Mouse (Mus musculus) small intestine, adult 2 months (tissue): ENCODE measurements around the gene Olfr519. TPM values are rescaled to one million over a fixed set of nuclear protein-coding genes. Genes with fewer than 3 reads are reported as not detected.

Experiments used
- H3K27ac ChIP-seq: fragments of 200-500 bp; 2 replicates; pipeline ENCODE4 v1.5.1; 2012; ENCODE audit warnings: low read depth, low read length, control low read depth, inconsistent platforms; ENCODE audit not compliant: insufficient read depth
- H3K27me3 ChIP-seq: fragments of 200-500 bp; 2 replicates; pipeline ENCODE4 v1.6.1; 2012; ENCODE audit warnings: mild to moderate bottlenecking, moderate library complexity, low read length, inconsistent platforms; ENCODE audit not compliant: control insufficient read depth, insufficient read depth
- H3K36me3 ChIP-seq: fragments of 200-500 bp; 2 replicates; pipeline ENCODE4 v1.6.1; 2012; ENCODE audit warnings: mild to moderate bottlenecking, low read length, control low read depth, inconsistent platforms; ENCODE audit not compliant: control insufficient read depth, insufficient read depth
- H3K4me1 ChIP-seq: fragments of 200-500 bp; 2 replicates; pipeline ENCODE4 v1.6.1; 2012; ENCODE audit warnings: low read length, inconsistent platforms, mixed read lengths; ENCODE audit not compliant: control insufficient read depth, insufficient read depth, insufficient read length
- H3K4me3 ChIP-seq: fragments of 200-500 bp; 2 replicates; pipeline ENCODE4 v1.5.1; 2012; ENCODE audit warnings: low read depth, mild to moderate bottlenecking, control low read depth, inconsistent platforms, low read length, moderate library complexity
- CTCF ChIP-seq: fragments of 200-500 bp; IDR thresholded peaks from 2 replicates; pipeline ENCODE4 v1.5.1; 2012; ENCODE audit warnings: low read depth, mild to moderate bottlenecking, control low read depth, inconsistent platforms, low read length, moderate library complexity, mixed read lengths; ENCODE audit not compliant: insufficient replicate concordance, insufficient read length; ENCODE audit errors: extremely low read depth
- POLR2A ChIP-seq: fragments of 200-500 bp; IDR thresholded peaks from 2 replicates; pipeline ENCODE4 v1.6.1; 2012; ENCODE audit warnings: low read depth, mild to moderate bottlenecking, control low read depth, inconsistent platforms, low read length, moderate library complexity
- WGBS: fragments of 180-500 bp; shearing (Covaris S2); methylation state at CpG from one replicate; pipeline ENCODE4 v1.1.7; 2018; 5-methylcytosine and 5-hydroxymethylcytosine counted together
- polyA plus RNA-seq: library from polyadenylated mRNA; depleted of rRNA; stranded (reverse); fragments of >200 nt; gene quantifications from 2 replicates; pipeline ENCODE4 v1.2.3, GENCODE M21; 2012; rRNA removed

Gene Olfr519
- polyA plus RNA-seq, 1 experiment: not detected

DNA sequence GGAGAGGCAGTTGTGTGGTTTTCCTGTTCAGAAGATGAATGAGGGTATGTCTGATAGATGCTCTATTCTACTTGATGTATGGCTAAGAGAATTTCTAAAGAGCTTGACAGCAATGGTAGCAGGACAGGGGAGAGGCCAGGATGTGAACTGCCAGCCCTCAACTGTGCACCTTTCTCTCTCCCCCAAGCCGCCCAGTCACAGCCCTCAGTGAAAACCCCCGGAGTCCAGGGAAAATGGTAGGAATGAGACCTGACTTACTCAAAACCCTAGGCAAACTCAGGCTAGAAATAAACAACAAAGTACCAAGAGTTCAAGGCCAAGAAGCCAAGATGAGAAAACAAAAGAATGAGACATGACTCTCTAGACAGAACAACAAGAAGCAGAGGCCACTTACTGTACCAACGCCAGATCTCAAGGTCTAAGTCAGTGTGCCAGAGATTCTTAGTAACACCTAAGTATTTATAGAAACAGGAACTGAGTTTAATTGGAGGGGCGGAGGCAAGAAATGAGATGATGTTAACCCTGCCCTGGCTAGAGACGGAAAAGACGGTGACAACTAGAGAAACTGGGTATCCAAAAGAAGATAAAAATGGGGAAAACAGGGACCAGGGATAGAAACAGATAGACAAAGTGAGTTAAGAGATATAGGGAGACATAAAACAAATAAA lies 35.6 kb upstream of the Olfr519 start, which contains the start of gene Nlrp10:
Nlrp10 (minus strand) TSS at position 453 of the 668 bp plus-strand sequence.
- Histone ChIP-seq H3K27me3 (no peaks in the 10 kb centered on the region), H3K36me3 (no peaks in the 10 kb centered on the region), H3K4me1 (no peaks in the 10 kb centered on the region), H3K4me3 (no peak within 1 kb of the TSS), H3K27ac (no peak within 1 kb of the TSS)
- 44% methylated on average over 6 of the region's 6 CpGs for WGBS
- no peak for TF ChIP-seq CTCF
- no peak for TF ChIP-seq POLR2A

GRCm38 (mm10) chr7:108928280-108929188 lies 34.3 kb upstream of the Olfr519 start:
- H3K4me1 ChIP-seq: no peaks in the 10 kb centered on the region
- no peak overlapping the region for H3K27ac ChIP-seq
- H3K36me3 ChIP-seq: no peaks in the 10 kb centered on the region
- WGBS: 67% methylated on average over 11 of the region's 11 CpGs
- H3K4me3 ChIP-seq: no peak overlapping the region
- no peaks in the 10 kb centered on the region for H3K27me3 ChIP-seq
- TF ChIP-seq CTCF (no peak), POLR2A (no peak)

DNA sequence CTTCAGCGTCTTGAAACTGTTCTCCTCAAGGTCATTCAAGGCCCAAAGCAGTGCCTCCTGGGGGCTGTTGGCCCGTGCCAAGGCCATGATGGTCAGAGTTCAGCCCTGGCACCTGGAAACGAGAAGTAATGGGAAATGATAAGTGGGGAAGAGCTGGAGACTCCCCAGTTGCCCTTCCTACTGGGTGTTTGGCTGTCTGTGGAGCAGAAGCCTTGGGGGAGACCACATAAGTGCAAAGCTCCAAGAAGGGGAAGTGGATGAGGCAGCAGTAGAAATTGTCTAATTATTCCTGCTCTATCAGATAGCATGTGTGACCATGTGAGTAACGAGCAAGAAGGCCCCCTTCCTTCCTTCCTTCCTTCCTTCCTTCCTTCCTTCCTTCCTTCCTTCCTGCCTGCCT lies 32.8 kb upstream of the Olfr519 start:
- TF ChIP-seq CTCF: no peak
- TF ChIP-seq POLR2A: no peak
- WGBS: 55% methylated on average over 4 of the region's 4 CpGs
- no peaks in the 10 kb centered on the region for H3K4me1 ChIP-seq

GRCm38 (mm10) chr7:108903969-108904368 lies 9.7 kb upstream of the Olfr519 start:
- TF ChIP-seq POLR2A (no peak), CTCF (no peak)
- Histone ChIP-seq H3K4me3 (no peak overlapping the region), H3K4me1 (no peaks in the 10 kb centered on the region), H3K27ac (no peak overlapping the region), H3K27me3 (no peaks in the 10 kb centered on the region), H3K36me3 (no peaks in the 10 kb centered on the region)
- WGBS: 68% methylated on average over 2 of the region's 2 CpGs

More for the DNA sequence above, 32.8 kb upstream of the Olfr519 start:
- H3K27ac ChIP-seq: no peak overlapping the region
- H3K36me3 ChIP-seq: no peaks in the 10 kb centered on the region
- H3K27me3 ChIP-seq: no peaks in the 10 kb centered on the region
- H3K4me3 ChIP-seq: no peak overlapping the region

DNA sequence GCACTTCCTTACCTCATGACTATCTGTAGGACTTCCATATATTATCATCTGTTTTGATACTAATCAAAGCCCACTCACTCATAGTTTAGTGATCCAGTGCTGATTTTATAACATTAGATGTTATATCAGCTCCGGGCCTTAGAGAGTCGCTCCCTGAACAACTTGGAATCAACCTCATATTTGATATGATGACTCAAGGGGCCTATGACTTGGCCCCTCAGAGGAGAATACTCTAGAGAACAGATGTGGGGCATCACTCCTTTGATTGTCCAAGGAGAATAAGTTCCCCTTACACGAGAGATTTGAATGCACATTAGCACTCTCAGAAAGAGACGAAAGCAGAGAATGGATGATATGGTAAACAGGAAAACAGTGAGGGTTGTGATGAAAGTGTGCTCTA lies 9.3 kb downstream of the Olfr519 start, which contains the start of gene Olfr518:
Olfr518 (minus strand) TSS at position 101 of the 400 bp plus-strand sequence.
- no peaks in the 10 kb centered on the region for H3K36me3 ChIP-seq
- 76% methylated on average over 4 of the region's 4 CpGs for WGBS
- no peaks in the 10 kb centered on the region for H3K4me1 ChIP-seq
- no peaks in the 10 kb centered on the region for H3K27me3 ChIP-seq
- TF ChIP-seq CTCF (no peak), POLR2A (no peak)
- no peak within 1 kb of the TSS for H3K4me3 ChIP-seq
- no peak within 1 kb of the TSS for H3K27ac ChIP-seq

GRCm38 (mm10) chr7:108872279-108872678 lies 21.9 kb downstream of the Olfr519 start, which contains the start of gene Olfr517:
Olfr517 (minus strand) TSS chr7:108872379.
- no peak for TF ChIP-seq CTCF
- no peak for TF ChIP-seq POLR2A
- H3K27me3 ChIP-seq: no peaks in the 10 kb centered on the region
- H3K27ac ChIP-seq: no peak within 1 kb of the TSS
- 63% methylated on average over 2 of the region's 2 CpGs for WGBS
- no peaks in the 10 kb centered on the region for H3K36me3 ChIP-seq
- H3K4me1 ChIP-seq: no peaks in the 10 kb centered on the region
- H3K4me3 ChIP-seq: no peak within 1 kb of the TSS

DNA sequence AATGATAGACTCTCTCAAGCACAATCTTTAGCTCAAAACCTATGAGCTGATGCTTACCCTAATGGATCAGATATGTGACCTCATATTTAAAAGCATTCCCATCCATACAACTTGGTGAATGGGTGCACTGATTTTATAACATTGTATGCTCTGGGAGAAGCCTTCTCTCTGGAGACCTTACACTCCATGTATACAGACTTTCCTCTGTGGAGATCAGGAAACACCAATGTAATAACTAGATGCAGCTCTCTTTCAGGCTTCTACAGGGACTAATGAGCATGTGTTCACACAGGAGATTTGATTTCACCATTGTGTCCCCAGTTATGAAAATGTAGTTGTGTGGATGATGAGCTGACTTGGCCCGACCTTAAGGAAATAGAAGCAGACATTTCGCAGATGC lies 43.8 kb downstream of the Olfr519 start, which contains the start of gene Olfr516:
Olfr516 (minus strand) TSS at position 101 of the 400 bp plus-strand sequence.
- H3K36me3 ChIP-seq: no peaks in the 10 kb centered on the region
- H3K27me3 ChIP-seq: no peaks in the 10 kb centered on the region
- H3K4me3 ChIP-seq: no peak within 1 kb of the TSS
- TF ChIP-seq POLR2A (no peak), CTCF (no peak)
- 83% methylated on average over 2 of the region's 2 CpGs for WGBS
- no peaks in the 10 kb centered on the region for H3K4me1 ChIP-seq
- H3K27ac ChIP-seq: no peak within 1 kb of the TSS

Other genes starting within 250 kb of the Olfr519 start
- gene Olfr509, start 242.5 kb downstream of the Olfr519 start, polyA plus RNA-seq: not detected in 2 replicates
- gene Olfr510, start 228.0 kb downstream of the Olfr519 start, polyA plus RNA-seq: not detected in 2 replicates
- not detected in 2 replicates for gene Olfr512, start 181.1 kb downstream of the Olfr519 start, polyA plus RNA-seq
- gene Olfr513, start 143.4 kb downstream of the Olfr519 start, polyA plus RNA-seq: not detected in 2 replicates
- gene Olfr514, start 68.4 kb downstream of the Olfr519 start, polyA plus RNA-seq: not detected in 2 replicates
- not detected in 2 replicates for gene Olfr516, start 43.9 kb downstream of the Olfr519 start, polyA plus RNA-seq
- gene Olfr517, start 22.0 kb downstream of the Olfr519 start, polyA plus RNA-seq: not detected in 2 replicates
- not detected in 2 replicates for gene Olfr518, start 9.4 kb downstream of the Olfr519 start, polyA plus RNA-seq
- 0.03 TPM in 1 of 2 replicates, not detected in the other for gene Nlrp10, start 35.8 kb upstream of the Olfr519 start, polyA plus RNA-seq
- gene Eif3f, start 40.0 kb upstream of the Olfr519 start, polyA plus RNA-seq: 132 and 223 TPM in 2 replicates
- 0.58 and 0.63 TPM in 2 replicates for gene Tub, start 55.9 kb upstream of the Olfr519 start, polyA plus RNA-seq
- gene Ric3, start 188.9 kb upstream of the Olfr519 start, polyA plus RNA-seq: 0.41 and 0.67 TPM in 2 replicates